24 mouse cellular contexts compared by ENCODE assay signal in the genomic region with DNA sequence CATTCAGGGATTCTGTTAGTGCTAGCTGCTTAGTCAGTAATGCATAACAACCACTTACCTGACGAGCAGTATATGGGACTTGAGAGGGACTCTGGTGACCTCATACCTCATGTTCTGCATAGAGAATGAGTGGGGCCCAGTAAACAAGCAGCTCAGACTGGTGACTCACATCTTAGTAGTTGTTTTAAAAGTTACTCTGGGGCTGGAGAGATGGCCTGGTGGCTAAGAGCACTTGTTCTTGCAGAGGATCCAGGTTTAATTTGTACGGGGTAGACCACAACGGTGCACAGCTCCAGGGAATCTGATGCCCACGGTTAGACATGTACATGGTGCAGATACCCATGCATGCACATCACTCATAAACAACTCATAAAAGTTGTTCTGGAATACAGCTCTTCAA.
"Had no signal": no experiment of that assay in that cellular context is flagged by ENCODE, and none has a peak within 500 bp of the region (broad histone marks: within the 10 kb centered on the region; RNA-seq: fewer than 3 reads in every experiment).

No protein-coding gene starts in this region.

- H3K9ac ChIP-seq: heart, embryonic 12.5 days; hindbrain, embryonic 13.5 days; hindbrain, embryonic 15.5 days; limb, embryonic 12.5 days; liver, embryonic 13.5 days; liver, embryonic 15.5 days had no signal

- ATAC-seq: hindbrain, postnatal 0 days; intestine, postnatal 0 days had no signal

- H3K4me1 ChIP-seq: heart, embryonic 12.5 days had no signal

- DNase-seq: gastrocnemius, postnatal 14 days; gastrocnemius, postnatal 36 days; heart, adult 18-20 months; heart, postnatal 10 days; heart, postnatal 36 days; kidney, adult 18-20 months; kidney, adult 8-10 months; kidney, postnatal 14 days; kidney, postnatal 36 days; layer of hippocampus, adult 9-11 months; layer of hippocampus, postnatal 36 days; liver; liver, embryonic 13.5 days had no signal

- H3K4me3 ChIP-seq: heart, embryonic 10.5 days; heart, embryonic 12.5 days; hindbrain, embryonic 13.5 days; hindbrain, embryonic 15.5 days; limb, embryonic 10.5 days; limb, embryonic 12.5 days; liver, embryonic 13.5 days; liver, embryonic 15.5 days had no signal

- H3K4me2 ChIP-seq: heart, embryonic 12.5 days; hindbrain, embryonic 13.5 days; hindbrain, embryonic 15.5 days; limb, embryonic 12.5 days; liver, embryonic 11.5 days; liver, embryonic 13.5 days; liver, embryonic 15.5 days had no signal

- H3K27me3 ChIP-seq: heart, embryonic 12.5 days; hindbrain, embryonic 13.5 days; hindbrain, embryonic 15.5 days; limb, embryonic 12.5 days; liver, embryonic 13.5 days; liver, embryonic 15.5 days had no signal

- H3K36me3 ChIP-seq: heart, embryonic 10.5 days; heart, embryonic 12.5 days; hindbrain, embryonic 13.5 days; hindbrain, embryonic 15.5 days; limb, embryonic 10.5 days; limb, embryonic 12.5 days had no signal

- H3K27ac ChIP-seq: heart, embryonic 10.5 days; hindbrain, embryonic 13.5 days; hindbrain, embryonic 15.5 days; hindbrain, postnatal 0 days; kidney, postnatal 0 days; limb, embryonic 10.5 days; limb, embryonic 12.5 days; liver, embryonic 13.5 days; liver, embryonic 15.5 days had no signal

- H3K9me3 ChIP-seq: heart, embryonic 10.5 days; heart, embryonic 12.5 days; hindbrain, embryonic 13.5 days; hindbrain, embryonic 15.5 days; limb, embryonic 10.5 days; limb, embryonic 12.5 days; liver, embryonic 13.5 days; liver, embryonic 15.5 days had no signal
